Mouse (Mus musculus) myocyte (in vitro differentiated cells): ENCODE measurements around the gene Ankfy1. TPM values are rescaled to one million over a fixed set of nuclear protein-coding genes. Genes with fewer than 3 reads are reported as not detected.

ENCODE experiments used
- H3K27me3 ChIP-seq: one replicate; pipeline ENCODE4 v1.6.1; 2011; ENCODE audit not compliant: control insufficient read depth, insufficient read depth, insufficient read length
- H3K36me3 ChIP-seq: one replicate; pipeline ENCODE4 v1.6.1; 2011; ENCODE audit not compliant: control insufficient read depth, insufficient read depth
- H3K4me2 ChIP-seq: one replicate; pipeline ENCODE4 v1.6.1; 2011; ENCODE audit warnings: low read depth, control low read depth
- H3K4me3 ChIP-seq: one replicate; pipeline ENCODE4 v1.5.1; 2011; ENCODE audit warnings: mild to moderate bottlenecking, control low read depth, moderate library complexity
- H3K79me2 ChIP-seq: one replicate; pipeline ENCODE4 v1.6.1; 2011; ENCODE audit not compliant: control insufficient read depth, insufficient read depth
- H3ac ChIP-seq: one replicate; pipeline ENCODE4 v1.6.1; 2011; ENCODE audit not compliant: control insufficient read depth, insufficient read length
- CEBPB ChIP-seq: IDR thresholded peaks from 2 replicates; pipeline ENCODE4 v1.6.1; 2011; ENCODE audit warnings: mild to moderate bottlenecking, moderate library complexity; ENCODE audit not compliant: poor library complexity, insufficient read depth, severe bottlenecking
- E2F4 ChIP-seq: IDR thresholded peaks from one replicate; pipeline ENCODE4 v1.6.1; 2011; ENCODE audit warnings: mild to moderate bottlenecking, control low read depth, moderate library complexity; ENCODE audit not compliant: insufficient read depth
- MAX ChIP-seq: IDR thresholded peaks from one replicate; pipeline ENCODE4 v1.6.1; 2011; ENCODE audit warnings: low read depth, mild to moderate bottlenecking, control low read depth
- MYOD1 ChIP-seq, 3 experiments: IDR thresholded peaks; one replicate each; pipeline ENCODE4 v1.6.1; 2011; ENCODE audit warnings: control low read depth in 2 of 3, low read depth in 2 of 3, mild to moderate bottlenecking in 2 of 3, moderate library complexity in 1 of 3; ENCODE audit not compliant: insufficient read length in 2 of 3, control insufficient read depth in 1 of 3
- MYOG ChIP-seq, 3 experiments: IDR thresholded peaks; one replicate each; pipeline ENCODE4 v1.6.1; 2011; ENCODE audit warnings: control low read depth in 2 of 3, low read depth in 2 of 3, mild to moderate bottlenecking in 2 of 3; ENCODE audit not compliant: insufficient read length in 2 of 3, control insufficient read depth in 1 of 3, insufficient read depth in 1 of 3
- POLR2A ChIP-seq: IDR thresholded peaks from one replicate; pipeline ENCODE4 v1.6.1; 2011; ENCODE audit warnings: low read depth, mild to moderate bottlenecking, control low read depth, moderate library complexity; ENCODE audit not compliant: insufficient read length
- POLR2AphosphoS2 ChIP-seq: IDR thresholded peaks from one replicate; pipeline ENCODE4 v1.6.1; 2011; ENCODE audit warnings: low read depth, control low read depth; ENCODE audit not compliant: insufficient read length
- REST ChIP-seq: IDR thresholded peaks from one replicate; pipeline ENCODE4 v1.6.1; 2011; ENCODE audit warnings: mild to moderate bottlenecking, control low read depth, moderate library complexity; ENCODE audit not compliant: insufficient read depth, insufficient read length
- SRF ChIP-seq: IDR thresholded peaks from one replicate; pipeline ENCODE4 v1.6.1; 2011; ENCODE audit warnings: low read depth; ENCODE audit not compliant: control insufficient read depth, insufficient read length
- TCF12 ChIP-seq: IDR thresholded peaks from one replicate; pipeline ENCODE4 v1.6.1; 2011; ENCODE audit warnings: mild to moderate bottlenecking, control low read depth; ENCODE audit not compliant: poor library complexity, insufficient read depth, severe bottlenecking
- TCF3 ChIP-seq: IDR thresholded peaks from one replicate; pipeline ENCODE4 v1.6.1; 2011; ENCODE audit warnings: low read depth, control low read depth; ENCODE audit not compliant: insufficient read length
- USF1 ChIP-seq: IDR thresholded peaks from one replicate; pipeline ENCODE4 v1.6.1; 2011; ENCODE audit warnings: low read depth, mild to moderate bottlenecking, control low read depth, moderate library complexity
- polyA plus RNA-seq: library from polyadenylated mRNA; unstranded; fragments of >200 nt; fragmentation: generic; extraction: Trizol; gene quantifications from one replicate; pipeline ENCODE4 v1.2.1, GENCODE M21; 2012; ENCODE audit warnings: missing spikeins

Gene Ankfy1
- polyA plus RNA-seq, 1 experiment = 16.7 TPM

DNA sequence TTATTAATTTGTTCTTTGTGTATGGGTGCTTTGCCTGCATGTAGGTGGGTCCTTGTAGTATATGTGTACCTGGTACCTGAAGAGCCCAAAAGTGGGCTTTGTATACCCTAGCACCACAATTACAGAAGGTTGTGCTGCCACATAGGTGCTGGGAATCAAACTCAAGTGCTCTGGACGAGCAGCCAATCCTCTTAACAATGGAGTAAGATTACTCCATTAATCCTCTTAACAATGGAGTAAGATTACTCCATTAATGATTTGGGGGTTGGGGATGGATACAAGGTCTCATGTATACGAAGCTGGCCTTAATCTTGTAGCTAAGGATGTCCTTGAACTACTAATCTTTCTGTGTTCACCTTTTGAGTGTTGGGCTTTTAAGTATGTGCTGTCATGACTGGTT, 14.5 kb upstream of the Ankfy1 start:
- H3K27me3 ChIP-seq = no peaks in the 10 kb centered on the region

DNA sequence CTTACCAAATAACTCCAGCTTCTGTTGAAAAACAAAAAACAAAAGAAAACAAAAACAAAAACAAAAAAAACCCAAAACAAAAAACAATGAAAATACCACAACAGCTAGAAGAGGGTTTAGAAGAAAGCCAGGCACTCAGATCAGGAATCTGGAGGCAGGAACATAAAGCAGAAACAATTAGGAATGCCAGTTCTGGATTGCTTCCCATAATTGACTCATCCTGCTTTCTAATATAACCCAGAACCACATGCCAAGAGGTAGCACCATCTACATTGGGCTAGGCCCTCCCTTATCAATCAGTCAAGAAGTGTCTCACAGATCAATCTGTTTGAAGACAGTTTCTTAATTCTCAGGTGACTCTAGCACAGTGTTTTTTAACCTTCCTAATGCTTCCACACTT, 9.1 kb upstream of the Ankfy1 start:
- TF ChIP-seq MYOD1 (IDR thresholded peaks at IDR 0.05; ENCODE audit: control insufficient read depth in 1 of 3, insufficient read length in 2 of 3, low read depth in 2 of 3) (no peak), POLR2A (no peak), SRF (no peak), POLR2AphosphoS2 (no peak), MAX (no peak), REST (no peak), MYOG (IDR thresholded peaks at IDR 0.05; ENCODE audit: control insufficient read depth in 1 of 3, insufficient read depth in 1 of 3, insufficient read length in 2 of 3, low read depth in 2 of 3) (no peak), TCF3 (no peak), E2F4 (no peak), CEBPB (no peak), USF1 (no peak), TCF12 (no peak)

More for the DNA sequence above, 14.5 kb upstream of the Ankfy1 start:
- no peak overlapping the region for H3K4me3 ChIP-seq
- no peaks in the 10 kb centered on the region for H3K36me3 ChIP-seq
- H3K79me2 ChIP-seq = peaks cover 22% of the 10 kb centered on the region
- TF ChIP-seq TCF12 = no peak
- TF ChIP-seq POLR2AphosphoS2 = no peak
- no peak for TF ChIP-seq USF1
- no peak for TF ChIP-seq MYOD1 (IDR thresholded peaks at IDR 0.05; ENCODE audit: control insufficient read depth in 1 of 3, insufficient read length in 2 of 3, low read depth in 2 of 3)
- no peak for TF ChIP-seq MAX
- TF ChIP-seq SRF = no peak
- no peak for TF ChIP-seq POLR2A
- TF ChIP-seq E2F4 = no peak
- no peak for TF ChIP-seq CEBPB
- TF ChIP-seq MYOG (IDR thresholded peaks at IDR 0.05; ENCODE audit: control insufficient read depth in 1 of 3, insufficient read depth in 1 of 3, insufficient read length in 2 of 3, low read depth in 2 of 3) = no peak
- TF ChIP-seq REST = no peak
- no peak for TF ChIP-seq TCF3
- H3ac ChIP-seq = no peak overlapping the region
- H3K4me2 ChIP-seq = no peak overlapping the region

DNA sequence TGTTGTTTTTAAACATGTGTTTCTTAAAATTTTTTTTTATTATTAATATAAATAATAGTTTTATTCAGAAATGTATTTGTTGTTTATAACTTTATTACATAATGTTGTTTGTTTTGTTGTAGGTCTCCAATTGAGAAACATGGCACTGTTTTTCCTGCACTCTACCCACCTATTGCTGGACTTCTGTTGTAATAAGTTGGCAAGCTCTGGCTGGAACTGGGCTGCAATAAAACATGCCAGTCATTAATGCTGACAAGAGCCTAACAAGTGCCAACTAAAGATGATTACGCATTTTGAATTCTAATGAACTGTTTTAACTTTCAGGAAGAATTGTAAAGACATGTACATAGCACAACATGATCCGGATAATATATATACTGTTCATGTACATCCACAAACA, 6.4 kb upstream of the Ankfy1 start:
- Histone ChIP-seq H3K4me2 (no peak overlapping the region), H3K27me3 (no peaks in the 10 kb centered on the region), H3K36me3 (peaks cover 11% of the 10 kb centered on the region), H3ac (no peak overlapping the region), H3K4me3 (no peak overlapping the region), H3K79me2 (no peaks in the 10 kb centered on the region)
- TF ChIP-seq SRF (no peak), MYOD1 (IDR thresholded peaks at IDR 0.05; ENCODE audit: control insufficient read depth in 1 of 3, insufficient read length in 2 of 3, low read depth in 2 of 3) (no peak), POLR2AphosphoS2 (no peak), MYOG (IDR thresholded peaks at IDR 0.05; ENCODE audit: control insufficient read depth in 1 of 3, insufficient read depth in 1 of 3, insufficient read length in 2 of 3, low read depth in 2 of 3) (no peak)

More for the DNA sequence above, 9.1 kb upstream of the Ankfy1 start:
- Histone ChIP-seq H3K27me3 (no peaks in the 10 kb centered on the region), H3K36me3 (peaks cover 10% of the 10 kb centered on the region), H3K4me3 (no peak overlapping the region), H3ac (no peak overlapping the region), H3K4me2 (no peak overlapping the region), H3K79me2 (peaks cover 5% of the 10 kb centered on the region)

DNA sequence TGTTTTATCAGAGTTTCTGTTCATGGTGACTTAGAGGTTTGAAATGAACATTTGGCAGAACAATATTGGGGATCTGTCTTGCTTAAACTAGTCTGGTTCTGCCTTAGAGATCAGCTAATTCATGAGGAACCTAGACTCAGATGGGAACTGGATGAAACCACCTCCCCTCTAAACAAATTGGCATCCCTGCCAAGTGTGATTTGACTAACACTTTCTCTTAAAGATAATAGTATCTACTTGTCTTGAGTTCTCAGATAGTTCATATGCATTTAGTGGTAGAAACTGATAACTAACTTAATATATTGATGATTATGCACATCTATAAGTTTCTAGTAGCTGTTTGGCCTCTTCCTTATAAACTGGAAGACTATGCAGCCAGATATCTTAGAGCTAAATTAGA, 3.1 kb upstream of the Ankfy1 start:
- Histone ChIP-seq H3K4me2 (no peak overlapping the region), H3K4me3 (no peak overlapping the region)
- no peak for TF ChIP-seq POLR2A
- no peak for TF ChIP-seq CEBPB
- TF ChIP-seq SRF = no peak
- no peak for TF ChIP-seq MYOD1 (IDR thresholded peaks at IDR 0.05; ENCODE audit: control insufficient read depth in 1 of 3, insufficient read length in 2 of 3, low read depth in 2 of 3)
- no peak for TF ChIP-seq E2F4
- TF ChIP-seq REST = no peak
- TF ChIP-seq MAX = no peak
- TF ChIP-seq USF1 = no peak
- TF ChIP-seq TCF12 = no peak
- no peak for TF ChIP-seq POLR2AphosphoS2
- TF ChIP-seq TCF3 = no peak
- TF ChIP-seq MYOG (IDR thresholded peaks at IDR 0.05; ENCODE audit: control insufficient read depth in 1 of 3, insufficient read depth in 1 of 3, insufficient read length in 2 of 3, low read depth in 2 of 3) = no peak

DNA sequence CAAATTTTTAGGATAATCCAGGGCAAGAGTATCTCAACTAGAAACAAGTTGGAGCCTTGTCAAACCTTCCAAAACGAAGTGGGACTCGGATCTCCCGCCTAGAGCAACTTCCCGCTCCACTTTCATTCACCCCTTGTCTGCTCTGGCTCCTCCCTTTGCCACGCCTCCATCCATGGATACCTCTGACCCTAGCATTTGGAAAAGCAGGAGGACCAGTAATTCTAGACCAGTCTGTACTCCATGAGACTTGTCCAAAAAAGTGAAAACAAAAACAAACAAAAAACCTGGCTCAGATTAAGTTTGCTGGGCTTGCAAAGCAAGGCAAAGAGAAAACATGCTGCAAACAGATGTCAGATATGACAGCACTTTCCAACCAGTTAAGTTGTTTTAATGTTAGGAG, 1.6 kb upstream of the Ankfy1 start:
- H3K27me3 ChIP-seq = no peaks in the 10 kb centered on the region
- TF ChIP-seq TCF3 (no peak), TCF12 (no peak), POLR2AphosphoS2 (no peak), MAX (no peak), MYOG (IDR thresholded peaks at IDR 0.05; ENCODE audit: control insufficient read depth in 1 of 3, insufficient read depth in 1 of 3, insufficient read length in 2 of 3, low read depth in 2 of 3) (no peak), CEBPB (no peak), USF1 (no peak), E2F4 (no peak), SRF (no peak), MYOD1 (IDR thresholded peaks at IDR 0.05; ENCODE audit: control insufficient read depth in 1 of 3, insufficient read length in 2 of 3, low read depth in 2 of 3) (no peak), REST (no peak), POLR2A (no peak)
- H3ac ChIP-seq = no peak overlapping the region
- H3K4me2 ChIP-seq = no peak overlapping the region
- peaks cover 34% of the 10 kb centered on the region for H3K79me2 ChIP-seq
- peaks cover 11% of the 10 kb centered on the region for H3K36me3 ChIP-seq
- H3K4me3 ChIP-seq = no peak overlapping the region

More for the DNA sequence above, 3.1 kb upstream of the Ankfy1 start:
- no peak overlapping the region for H3ac ChIP-seq
- H3K27me3 ChIP-seq = no peaks in the 10 kb centered on the region
- peaks cover 11% of the 10 kb centered on the region for H3K36me3 ChIP-seq
- H3K79me2 ChIP-seq = peaks cover 18% of the 10 kb centered on the region
